ENCODE assay signal across 17 mouse cellular contexts in the genomic region with DNA sequence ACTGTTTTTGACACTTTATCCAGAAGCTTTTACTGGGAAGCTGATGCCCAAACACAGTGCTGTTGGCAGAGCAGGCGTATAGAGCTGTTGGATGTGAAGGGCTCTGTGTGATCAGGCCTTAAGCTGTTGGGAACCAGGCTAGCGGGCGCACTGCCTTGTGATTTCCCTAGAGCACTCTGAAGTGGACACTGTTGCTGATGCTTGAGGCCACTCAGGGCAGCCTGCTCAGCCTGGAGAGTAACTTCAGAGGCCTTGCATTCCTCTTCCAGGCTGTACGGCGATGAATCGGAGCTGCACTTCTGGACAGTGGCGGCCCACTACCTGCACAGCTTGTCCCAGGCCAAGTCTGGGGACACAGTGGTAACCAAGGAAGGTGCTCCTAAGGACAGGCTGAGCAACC.
"Had no signal": no experiment of that assay in that cellular context is flagged by ENCODE, and none has a peak within 500 bp of the region (broad histone marks: within the 10 kb centered on the region; RNA-seq: fewer than 3 reads in every experiment).

No protein-coding gene starts in this region.

- H3K4me3 ChIP-seq: liver, embryonic 13.5 days; liver, embryonic 15.5 days; lung, embryonic 15.5 days; midbrain, embryonic 10.5 days; midbrain, embryonic 12.5 days; myocyte; neural tube, embryonic 13.5 days; neural tube, embryonic 15.5 days; stomach, embryonic 15.5 days had no signal

- H3K27ac ChIP-seq: liver, embryonic 13.5 days; liver, embryonic 15.5 days; lung, embryonic 15.5 days; midbrain, embryonic 10.5 days; midbrain, embryonic 12.5 days; neural tube, embryonic 13.5 days; neural tube, embryonic 15.5 days; stomach, embryonic 15.5 days; stomach, postnatal 0 days had no signal

- ATAC-seq: liver, postnatal 0 days; midbrain, embryonic 16.5 days had no signal

- H3K4me1 ChIP-seq: liver, embryonic 13.5 days; liver, embryonic 15.5 days; lung, embryonic 15.5 days; midbrain, embryonic 10.5 days; midbrain, embryonic 12.5 days; neural tube, embryonic 13.5 days; neural tube, embryonic 15.5 days; stomach, embryonic 15.5 days had no signal

- DNase-seq: liver, embryonic 13.5 days; liver, postnatal 0 days; midbrain, embryonic 14.5 days; right cerebral cortex, postnatal 14 days; thymus, adult 2 months; thymus, postnatal 25 days; thymus, postnatal 4 days had no signal

- H3K9me3 ChIP-seq: liver, embryonic 13.5 days; liver, embryonic 15.5 days; lung, embryonic 15.5 days; midbrain, embryonic 10.5 days; midbrain, embryonic 12.5 days; neural tube, embryonic 13.5 days; neural tube, embryonic 15.5 days; stomach, embryonic 15.5 days had no signal

- H3K27me3 ChIP-seq: liver, embryonic 13.5 days; liver, embryonic 15.5 days; lung, embryonic 15.5 days; midbrain, embryonic 12.5 days; neural tube, embryonic 13.5 days; neural tube, embryonic 15.5 days; stomach, embryonic 15.5 days had no signal

- H3K4me2 ChIP-seq: liver, embryonic 13.5 days; liver, embryonic 15.5 days; lung, embryonic 15.5 days; midbrain, embryonic 12.5 days; neural tube, embryonic 13.5 days; neural tube, embryonic 15.5 days; stomach, embryonic 15.5 days had no signal

- H3K9ac ChIP-seq: liver, embryonic 13.5 days; liver, embryonic 15.5 days; liver, postnatal 0 days; lung, embryonic 15.5 days; midbrain, embryonic 12.5 days; neural tube, embryonic 13.5 days; neural tube, embryonic 15.5 days; stomach, embryonic 15.5 days had no signal
